Mouse (Mus musculus): ENCODE data around the gene Bex4. TPM values are rescaled to one million over a fixed set of nuclear protein-coding genes. Genes with fewer than 3 reads are reported as not detected.

The Bex4 gene
- total and polyA plus RNA-seq, 2 experiments from 2014 or later: 20.0 to 153 TPM

DNA sequence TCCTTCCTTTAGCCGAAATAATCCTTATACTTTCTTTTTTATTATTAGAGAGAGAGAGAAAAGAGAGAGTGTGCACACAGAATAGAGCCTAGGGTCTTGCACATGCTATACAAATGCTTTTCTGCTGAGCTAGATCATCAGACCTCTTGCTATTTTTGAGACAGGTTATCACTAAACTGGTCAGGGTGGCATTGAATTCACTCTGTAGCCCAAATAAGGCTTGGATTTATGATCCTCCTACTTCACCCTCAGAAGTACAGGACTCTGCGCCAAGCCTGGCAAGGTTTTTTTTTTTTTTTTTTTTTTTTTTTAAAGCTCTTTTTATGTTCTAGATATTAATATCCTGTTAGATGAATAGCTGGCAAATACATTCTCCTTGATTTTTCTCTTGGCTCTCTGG, 4.9 kb downstream of the Bex4 start:
- DNase-seq (ENCODE audit: low spot score) (no peak), ATAC-seq (no peak)
- no peaks in the 10 kb centered on the region for H3K4me1 ChIP-seq (ENCODE audit: insufficient read depth, low read length)
- H3K36me3 ChIP-seq (ENCODE audit: insufficient read depth, low read length): no peaks in the 10 kb centered on the region
- H3K27ac ChIP-seq: no peak overlapping the region
- no peak for TF ChIP-seq CTCF (IDR thresholded peaks at IDR 0.05; ENCODE audit: low read depth)
- H3K4me3 ChIP-seq (ENCODE audit: low read length): no peak overlapping the region
- no peaks in the 10 kb centered on the region for H3K27me3 ChIP-seq (ENCODE audit: insufficient read depth, low read length)
- no peaks in the 10 kb centered on the region for H3K9me3 ChIP-seq (ENCODE audit: low read length)
- WGBS: 93% methylated on average over 2 of the region's 2 CpGs
- no peak overlapping the region for H3K4me2 ChIP-seq (ENCODE audit: low read depth, low read length)
- H3K9ac ChIP-seq (replicated peaks; ENCODE audit: low read length): no peak overlapping the region

DNA sequence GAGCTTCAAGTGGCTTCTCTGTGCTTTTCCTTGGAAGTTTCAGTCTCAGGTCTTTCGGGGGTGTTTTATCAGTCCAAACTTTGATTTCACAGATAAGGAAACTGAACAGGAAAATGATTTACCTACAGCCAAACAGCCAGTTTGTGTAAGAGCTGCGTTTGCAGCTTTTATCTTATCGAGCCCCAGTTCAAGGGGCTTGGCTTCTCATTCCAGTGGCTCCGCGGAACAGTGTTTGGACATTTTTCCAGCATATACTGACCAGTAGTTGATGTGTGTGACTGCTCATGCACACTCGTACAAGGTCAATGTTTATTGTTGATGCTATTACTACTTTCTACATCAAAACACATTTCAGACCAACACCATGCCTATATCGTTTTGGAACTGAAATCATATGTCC, 5.4 kb downstream of the Bex4 start:
- no peak for TF ChIP-seq CTCF (IDR thresholded peaks at IDR 0.05; ENCODE audit: low read depth)
- Histone ChIP-seq H3K4me1 (ENCODE audit: insufficient read depth, low read length) (no peaks in the 10 kb centered on the region), H3K4me2 (ENCODE audit: low read depth, low read length) (no peak overlapping the region), H3K27ac (no peak overlapping the region), H3K36me3 (ENCODE audit: insufficient read depth, low read length) (no peaks in the 10 kb centered on the region), H3K9ac (replicated peaks; ENCODE audit: low read length) (no peak overlapping the region), H3K27me3 (ENCODE audit: insufficient read depth, low read length) (no peaks in the 10 kb centered on the region), H3K4me3 (ENCODE audit: low read length) (no peak overlapping the region), H3K9me3 (ENCODE audit: low read length) (no peaks in the 10 kb centered on the region)
- WGBS: 79% methylated on average over 7 of the region's 7 CpGs
- no peak for DNase-seq (ENCODE audit: low spot score)
- no peak for ATAC-seq

- Histone ChIP-seq H3K4me3 (ENCODE audit: low read length) (peak overlapping the region; percentile 48), H3K9ac (replicated peaks; ENCODE audit: low read length) (no peak overlapping the region), H3K4me2 (ENCODE audit: low read depth, low read length) (peak overlapping the region; percentile 60), H3K36me3 (ENCODE audit: insufficient read depth, low read length) (no peaks in the 10 kb centered on the region), H3K4me1 (ENCODE audit: insufficient read depth, low read length) (no peaks in the 10 kb centered on the region), H3K9me3 (ENCODE audit: low read length) (no peaks in the 10 kb centered on the region), H3K27me3 (ENCODE audit: insufficient read depth, low read length) (no peaks in the 10 kb centered on the region), H3K27ac (0 out of 2 replicates have a peak overlapping the region, but pooled peaks have one; percentile 11)
- no peak for DNase-seq (ENCODE audit: low spot score)
- TF ChIP-seq CTCF (IDR thresholded peaks at IDR 0.05; ENCODE audit: low read depth): no peak
- ATAC-seq: no peak
- WGBS: 67% methylated on average over 10 of the region's 10 CpGs
Measured at GRCm38 (mm10) chrX:136170625-136171024, 31.8 kb downstream of the Bex4 start.

DNA sequence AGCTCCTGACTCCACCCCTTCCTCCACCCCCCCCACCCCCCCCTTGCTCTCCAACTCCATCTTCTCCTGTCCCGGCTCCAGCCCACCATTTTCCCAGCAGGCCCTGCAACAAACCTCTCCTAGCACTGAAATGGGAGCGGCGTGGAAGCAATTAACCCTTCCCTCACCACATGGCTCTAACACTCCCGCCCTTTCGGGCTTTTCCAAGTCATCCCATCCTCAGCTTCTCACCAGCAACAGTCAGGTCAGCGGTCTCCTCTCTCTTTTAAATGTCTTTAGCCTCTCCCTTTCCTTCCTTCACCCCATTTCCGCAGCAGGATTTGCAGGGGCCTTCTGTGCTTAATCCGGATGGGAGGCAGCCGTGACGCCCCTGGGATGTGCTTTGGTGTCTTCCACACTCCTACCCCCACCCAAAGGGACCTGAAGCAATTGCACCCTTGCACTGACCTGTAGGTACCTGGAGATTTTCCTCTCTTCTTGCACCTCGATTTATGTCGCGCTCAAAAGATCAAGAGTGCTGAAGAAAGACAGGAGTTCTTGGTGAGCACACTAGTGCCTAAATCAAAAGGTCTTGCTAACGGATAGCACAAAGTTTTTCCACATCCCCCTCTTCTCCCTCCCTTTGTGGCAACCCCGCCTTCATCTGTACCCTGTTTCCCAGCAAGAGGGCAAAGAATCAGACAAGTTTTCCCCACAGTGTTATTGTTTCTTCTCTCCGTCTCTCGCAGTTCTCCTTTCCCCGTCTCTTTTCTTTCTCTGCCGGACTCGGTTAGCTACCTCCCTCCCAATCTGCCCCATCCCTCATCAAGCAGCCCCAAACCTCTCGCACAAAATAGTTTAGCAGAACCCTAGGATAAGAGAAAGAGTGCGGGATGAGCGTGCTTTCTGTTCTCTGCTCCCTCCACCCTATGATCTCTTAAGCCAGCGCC, 32.7 kb downstream of the Bex4 start:
- DNase-seq (ENCODE audit: low spot score): peak; percentile 77
- 31% methylated on average over 24 of the region's 24 CpGs for WGBS
- H3K36me3 ChIP-seq (ENCODE audit: insufficient read depth, low read length): no peaks in the 10 kb centered on the region
- no peak for TF ChIP-seq CTCF (IDR thresholded peaks at IDR 0.05; ENCODE audit: low read depth)
- peak overlapping the region; percentile 48 for H3K4me3 ChIP-seq (ENCODE audit: low read length)
- H3K4me1 ChIP-seq (ENCODE audit: insufficient read depth, low read length): no peaks in the 10 kb centered on the region
- ATAC-seq: peak; percentile 81
- peak overlapping the region; percentile 56 for H3K9ac ChIP-seq (replicated peaks; ENCODE audit: low read length)
- H3K27me3 ChIP-seq (ENCODE audit: insufficient read depth, low read length): no peaks in the 10 kb centered on the region
- H3K27ac ChIP-seq: peak overlapping the region; percentile 81
- H3K4me2 ChIP-seq (ENCODE audit: low read depth, low read length): peak overlapping the region; percentile 60
- H3K9me3 ChIP-seq (ENCODE audit: low read length): no peaks in the 10 kb centered on the region

- peak within 1 kb of the TSS; percentile 60 for H3K4me2 ChIP-seq (ENCODE audit: low read depth, low read length)
- H3K36me3 ChIP-seq (ENCODE audit: insufficient read depth, low read length): no peaks in the 10 kb centered on the region
- no peaks in the 10 kb centered on the region for H3K27me3 ChIP-seq (ENCODE audit: insufficient read depth, low read length)
- TF ChIP-seq CTCF (IDR thresholded peaks at IDR 0.05; ENCODE audit: low read depth): 0 out of 2 replicates have a peak, but pooled peaks have one; percentile 7
- no peaks in the 10 kb centered on the region for H3K4me1 ChIP-seq (ENCODE audit: insufficient read depth, low read length)
- peak; percentile 98 for ATAC-seq
- peak within 1 kb of the TSS; percentile 48 for H3K4me3 ChIP-seq (ENCODE audit: low read length)
- 28% methylated on average over 10 of the region's 10 CpGs for WGBS
- peak within 1 kb of the TSS; percentile 56 for H3K9ac ChIP-seq (replicated peaks; ENCODE audit: low read length)
- peak within 1 kb of the TSS; percentile 81 for H3K27ac ChIP-seq
- DNase-seq (ENCODE audit: low spot score): peak; percentile 93
- no peaks in the 10 kb centered on the region for H3K9me3 ChIP-seq (ENCODE audit: low read length)
Measured at GRCm38 (mm10) chrX:136172118-136172551, 33.3 kb downstream of the Bex4 start, which contains the start of gene Tceal8. Tceal8 (minus strand) TSS chrX:136172342.

DNA sequence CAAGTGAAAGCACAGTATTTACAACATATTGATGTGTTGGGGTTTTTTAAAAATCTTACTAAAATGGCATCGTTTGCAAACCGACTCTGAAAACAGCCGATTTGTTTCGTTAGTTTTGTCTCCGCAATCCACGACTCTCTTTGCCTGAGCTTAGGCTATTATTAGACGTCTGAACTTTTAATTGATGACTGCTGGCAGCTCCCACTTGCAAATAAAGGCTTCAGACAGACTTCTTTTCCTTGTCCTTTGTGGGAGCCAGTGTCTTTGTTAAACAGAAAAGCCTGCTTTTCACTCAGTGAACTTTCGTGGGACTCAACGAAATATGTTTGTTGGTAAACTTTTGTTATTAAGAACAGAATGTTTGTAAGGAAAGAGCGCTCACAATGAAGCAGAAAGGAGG, 34.0 kb downstream of the Bex4 start:
- ATAC-seq: no peak
- peak overlapping the region; percentile 60 for H3K4me2 ChIP-seq (ENCODE audit: low read depth, low read length)
- H3K9ac ChIP-seq (replicated peaks; ENCODE audit: low read length): peak overlapping the region; percentile 37
- no peaks in the 10 kb centered on the region for H3K9me3 ChIP-seq (ENCODE audit: low read length)
- H3K4me3 ChIP-seq (ENCODE audit: low read length): peak overlapping the region; percentile 48
- no peaks in the 10 kb centered on the region for H3K27me3 ChIP-seq (ENCODE audit: insufficient read depth, low read length)
- H3K27ac ChIP-seq: peak overlapping the region; percentile 81; the same call in 1 of the 2 replicates
- no peaks in the 10 kb centered on the region for H3K36me3 ChIP-seq (ENCODE audit: insufficient read depth, low read length)
- no peak for TF ChIP-seq CTCF (IDR thresholded peaks at IDR 0.05; ENCODE audit: low read depth)
- 32% methylated on average over 10 of the region's 10 CpGs for WGBS
- peak; percentile 25 for DNase-seq (ENCODE audit: low spot score)
- H3K4me1 ChIP-seq (ENCODE audit: insufficient read depth, low read length): no peaks in the 10 kb centered on the region
